Mouse (Mus musculus) MEL (cell line): ENCODE data around the gene Gstm6.

Experiments used
- CHD2 ChIP-seq: IDR thresholded peaks from 2 replicates; pipeline ENCODE4 v1.6.1; 2011; ENCODE audit warnings: low read length, improper control_type of control experiment
- CTCF ChIP-seq, 3 experiments: IDR thresholded peaks in 2 of 3; conservative IDR thresholded peaks in 1 of 3; 2 replicates each; pipeline ENCODE4 v1.5.1; 2011 to 2012; ENCODE audit warnings: low read length in 3 of 3, low read depth in 2 of 3, mild to moderate bottlenecking in 2 of 3, improper control_type of control experiment in 1 of 3, inconsistent platforms in 1 of 3, mixed read lengths in 1 of 3, moderate library complexity in 1 of 3; ENCODE audit not compliant: control insufficient read depth in 1 of 3, insufficient read depth in 1 of 3, poor library complexity in 1 of 3, severe bottlenecking in 1 of 3
- E2F4 ChIP-seq: IDR thresholded peaks from 2 replicates; pipeline ENCODE4 v1.6.1; 2011; ENCODE audit warnings: low read depth, low read length, improper control_type of control experiment, borderline replicate concordance
- ELF1 ChIP-seq: IDR thresholded peaks from 2 replicates; pipeline ENCODE4 v1.6.1; 2014; ENCODE audit warnings: low read depth, mild to moderate bottlenecking, inconsistent platforms, low read length, improper control_type of control experiment, moderate library complexity
- EP300 ChIP-seq, 2 experiments: IDR thresholded peaks; 2 replicates each; pipeline ENCODE4 v1.6.1; 2011; ENCODE audit warnings: improper control_type of control experiment in 2 of 2, low read length in 2 of 2, low read depth in 1 of 2, mild to moderate bottlenecking in 1 of 2
- GABPA ChIP-seq: IDR thresholded peaks from 2 replicates; pipeline ENCODE4 v1.6.1; 2012; ENCODE audit warnings: low read depth, mild to moderate bottlenecking, inconsistent platforms, low read length, improper control_type of control experiment, moderate library complexity
- MAFK ChIP-seq: IDR thresholded peaks from 2 replicates; pipeline ENCODE4 v1.6.1; 2011; ENCODE audit warnings: low read depth, mild to moderate bottlenecking, low read length, improper control_type of control experiment, borderline replicate concordance
- MAX ChIP-seq: IDR thresholded peaks from 2 replicates; pipeline ENCODE4 v1.6.1; 2011; ENCODE audit warnings: low read length, improper control_type of control experiment
- POLR2A ChIP-seq, 2 experiments: IDR thresholded peaks; 2 replicates each; pipeline ENCODE4 v1.6.1; 2011 to 2012; ENCODE audit warnings: low read length in 2 of 2, mild to moderate bottlenecking in 2 of 2, control low read depth in 1 of 2, improper control_type of control experiment in 1 of 2, low read depth in 1 of 2, moderate library complexity in 1 of 2; ENCODE audit not compliant: control insufficient read depth in 1 of 2, insufficient read depth in 1 of 2, poor library complexity in 1 of 2
- POLR2AphosphoS2 ChIP-seq: IDR thresholded peaks from 2 replicates; pipeline ENCODE4 v1.6.1; 2011; ENCODE audit warnings: low read length, improper control_type of control experiment
- RAD21 ChIP-seq: IDR thresholded peaks from 2 replicates; pipeline ENCODE4 v1.6.1; 2011; ENCODE audit warnings: mild to moderate bottlenecking, low read depth, low read length, improper control_type of control experiment
- TBP ChIP-seq: IDR thresholded peaks from 2 replicates; pipeline ENCODE4 v1.8.0; 2011; ENCODE audit warnings: low read depth, low read length, improper control_type of control experiment
- ZMIZ1 ChIP-seq: IDR thresholded peaks from 2 replicates; pipeline ENCODE4 v1.6.1; 2012; ENCODE audit warnings: low read depth, mild to moderate bottlenecking, inconsistent platforms, low read length, improper control_type of control experiment, moderate library complexity
- ZNF384 ChIP-seq: IDR thresholded peaks from 2 replicates; pipeline ENCODE4 v1.6.1; 2012; ENCODE audit warnings: low read depth, mild to moderate bottlenecking, inconsistent platforms, low read length, improper control_type of control experiment

DNA sequence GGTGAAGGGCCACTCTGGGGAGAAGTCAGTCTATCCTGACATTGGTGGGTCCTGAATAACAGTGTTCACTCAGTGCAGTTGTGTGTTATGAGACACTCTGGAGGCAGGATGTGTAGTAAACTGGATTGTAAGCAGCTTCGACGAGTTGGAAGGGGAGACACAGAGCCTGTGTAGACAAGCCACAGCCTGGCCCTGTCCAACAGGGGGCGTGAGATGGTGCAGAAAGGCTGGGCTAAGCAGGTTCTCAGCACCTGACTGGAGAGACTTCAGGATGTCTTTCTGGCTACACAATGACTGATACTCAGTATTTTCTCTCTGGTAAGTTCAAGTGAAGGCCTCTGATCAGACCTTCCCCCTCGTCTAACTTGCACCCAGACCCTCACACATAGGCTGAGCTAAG is 2.2 kb upstream of the Gstm6 start:
- TF ChIP-seq POLR2A (IDR thresholded peaks at IDR 0.05; ENCODE audit: control insufficient read depth in 1 of 2, insufficient read depth in 1 of 2, low read depth in 1 of 2, low read length in 2 of 2, poor library complexity in 1 of 2) = no peak
- TF ChIP-seq ZNF384 = no peak
- no peak for TF ChIP-seq POLR2AphosphoS2
- peak; percentile 37 to 51 (median 42) for TF ChIP-seq CTCF (IDR thresholded peaks at IDR 0.05 in 2 of 3, conservative IDR thresholded peaks at IDR 0.05 in 1 of 3; ENCODE audit: control insufficient read depth in 1 of 3, insufficient read depth in 1 of 3, low read depth in 2 of 3, low read length in 3 of 3, poor library complexity in 1 of 3, severe bottlenecking in 1 of 3)
- TF ChIP-seq TBP = no peak
- TF ChIP-seq CHD2 = no peak
- TF ChIP-seq ELF1 = no peak
- TF ChIP-seq E2F4 = no peak
- TF ChIP-seq MAFK = no peak
- TF ChIP-seq MAX = no peak
- TF ChIP-seq EP300 (IDR thresholded peaks at IDR 0.05; ENCODE audit: low read depth in 1 of 2, low read length in 2 of 2) = no peak
- no peak for TF ChIP-seq ZMIZ1
- no peak; the same call in 1 of the 2 replicates for TF ChIP-seq RAD21
- TF ChIP-seq GABPA = no peak
